Mouse (Mus musculus): ENCODE measurements around the gene Chrm1.
"Not testable (repeated sequence)": the region's sequence is repeated elsewhere in the genome, so short reads cannot be mapped to it uniquely, and the experiment has no call there.

Gene Chrm1

DNA sequence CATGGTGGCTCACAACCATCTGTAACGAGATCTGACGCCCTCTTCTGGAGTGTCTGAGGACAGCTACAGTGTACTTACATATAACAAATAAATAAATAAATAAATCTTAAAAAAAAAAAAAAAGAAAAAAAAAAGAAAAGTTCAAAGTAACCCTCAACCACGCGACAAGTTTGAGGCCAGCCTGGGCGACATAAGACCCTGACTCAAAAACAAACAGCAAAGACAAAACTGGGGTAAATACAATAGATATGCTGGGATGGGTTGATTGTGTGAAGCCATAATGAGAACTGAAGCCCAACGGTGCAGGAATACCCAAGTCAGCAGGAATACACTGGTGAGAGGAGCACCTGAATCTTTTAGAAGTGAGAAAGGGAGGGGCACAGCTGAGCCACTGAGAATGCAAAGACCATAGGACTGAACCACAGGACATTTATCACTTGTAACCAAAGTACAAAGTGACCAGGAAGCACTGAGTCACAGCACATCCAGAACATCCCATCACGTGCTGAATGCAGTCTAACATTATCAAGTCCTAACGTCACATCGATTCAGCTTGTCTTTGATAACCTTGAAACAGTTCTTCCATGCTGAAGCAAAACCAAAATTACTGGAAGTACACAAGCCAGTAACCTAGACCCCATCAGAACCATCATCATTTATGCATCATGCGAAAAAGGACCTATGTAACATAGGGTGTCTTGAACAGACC, 53.3 kb downstream of the Chrm1 start:
- no peak for DNase-seq (ENCODE audit: low spot score in 2 of 2)

DNA sequence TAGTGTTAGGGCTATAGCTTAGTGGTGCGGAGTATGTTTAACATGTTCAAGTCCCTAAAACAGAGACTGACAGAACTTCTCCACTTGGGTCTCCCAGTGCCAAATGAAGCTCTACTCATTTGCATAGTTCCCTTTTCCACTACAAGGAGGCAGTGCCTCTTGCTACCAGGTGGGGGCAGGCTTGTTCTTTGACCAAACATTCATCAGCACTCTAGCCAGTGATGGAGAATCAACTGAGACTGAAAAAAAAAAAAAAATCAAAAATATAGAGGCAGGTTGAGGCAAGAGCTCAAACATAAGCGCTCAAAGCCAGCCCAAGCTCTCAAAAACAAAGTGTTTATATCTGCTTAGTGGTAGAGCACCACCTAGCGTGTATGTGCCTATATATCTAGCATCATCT, 54.8 kb downstream of the Chrm1 start:
- no peak for DNase-seq (ENCODE audit: low spot score in 2 of 2)

DNA sequence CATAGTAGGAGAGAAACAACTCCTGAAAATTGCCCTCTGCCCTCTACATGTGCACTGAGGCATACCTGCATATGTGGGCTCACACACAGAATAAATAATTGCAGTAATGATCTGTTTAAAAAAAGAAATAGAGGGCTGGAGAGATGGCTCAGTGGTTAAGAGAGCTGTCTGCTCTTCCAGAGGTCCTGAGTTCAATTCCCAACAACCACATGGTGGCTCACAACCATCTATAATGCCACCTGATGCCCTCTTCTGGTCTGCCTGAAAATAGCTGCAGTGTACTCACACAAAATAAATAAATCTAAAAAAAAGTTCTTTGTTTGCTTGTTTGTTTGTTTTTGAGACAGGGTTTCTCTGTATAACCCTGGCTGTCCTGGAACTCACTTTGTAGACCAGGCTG, 55.4 kb downstream of the Chrm1 start:
- not testable (repeated sequence) for DNase-seq (ENCODE audit: low spot score in 2 of 2)

DNA sequence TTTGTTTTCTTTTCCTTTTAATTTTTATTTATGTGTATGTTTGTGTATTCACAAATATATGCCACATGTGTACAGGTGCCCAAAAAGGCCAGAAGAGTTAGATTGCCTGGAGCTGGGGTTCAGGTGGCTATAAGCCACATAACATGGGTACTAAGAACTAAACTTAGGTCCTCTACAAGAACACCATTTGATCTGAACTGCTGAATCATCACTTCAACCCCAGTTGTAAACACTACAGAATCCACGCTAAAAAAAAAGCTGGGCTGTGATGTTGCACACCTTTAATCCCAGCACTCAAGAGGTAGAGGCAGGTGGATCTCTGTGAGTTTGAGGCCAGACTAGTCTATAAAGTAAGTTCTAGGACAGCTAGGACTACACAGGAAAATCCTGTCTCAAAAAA, 57.8 kb downstream of the Chrm1 start:
- DNase-seq (ENCODE audit: low spot score in 2 of 2) = no peak

DNA sequence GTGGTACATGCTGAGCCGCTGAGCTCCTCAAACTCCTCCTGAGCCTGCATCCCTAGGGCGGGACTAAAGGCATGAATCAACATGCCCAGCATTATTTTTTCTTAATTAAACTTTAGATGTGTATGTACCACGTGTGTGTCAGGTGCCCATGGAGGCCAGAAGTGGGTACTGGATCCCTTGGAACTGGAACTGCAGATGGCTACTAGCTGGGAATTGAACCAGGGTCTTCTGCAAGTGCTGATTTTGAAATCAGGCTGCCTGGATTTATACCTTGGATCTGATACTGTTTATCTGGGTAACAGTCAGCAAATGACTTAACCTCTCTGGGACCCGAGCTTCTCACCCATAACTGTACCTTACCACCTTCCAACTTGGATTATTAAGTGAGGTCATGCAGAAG, 58.4 kb downstream of the Chrm1 start:
- DNase-seq (ENCODE audit: low spot score in 2 of 2) = no peak

DNA sequence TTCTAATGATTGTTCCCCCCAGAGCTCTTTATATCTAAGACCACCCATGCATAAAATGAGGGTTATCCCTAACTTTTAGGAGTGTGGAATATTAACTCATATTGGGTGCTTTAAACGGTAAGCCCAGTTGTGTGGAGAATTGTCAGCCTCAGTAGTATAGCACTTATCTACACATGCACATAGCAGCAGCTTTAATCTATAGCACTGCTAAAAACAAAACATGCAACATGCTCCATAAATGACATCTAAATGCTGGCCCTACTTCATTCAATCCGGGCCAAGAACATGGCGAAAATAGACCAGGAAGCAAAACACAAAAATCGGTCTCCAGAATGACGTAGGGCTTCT, 58.9 kb downstream of the Chrm1 start:
- DNase-seq (ENCODE audit: low spot score in 2 of 2) = no peak

DNA sequence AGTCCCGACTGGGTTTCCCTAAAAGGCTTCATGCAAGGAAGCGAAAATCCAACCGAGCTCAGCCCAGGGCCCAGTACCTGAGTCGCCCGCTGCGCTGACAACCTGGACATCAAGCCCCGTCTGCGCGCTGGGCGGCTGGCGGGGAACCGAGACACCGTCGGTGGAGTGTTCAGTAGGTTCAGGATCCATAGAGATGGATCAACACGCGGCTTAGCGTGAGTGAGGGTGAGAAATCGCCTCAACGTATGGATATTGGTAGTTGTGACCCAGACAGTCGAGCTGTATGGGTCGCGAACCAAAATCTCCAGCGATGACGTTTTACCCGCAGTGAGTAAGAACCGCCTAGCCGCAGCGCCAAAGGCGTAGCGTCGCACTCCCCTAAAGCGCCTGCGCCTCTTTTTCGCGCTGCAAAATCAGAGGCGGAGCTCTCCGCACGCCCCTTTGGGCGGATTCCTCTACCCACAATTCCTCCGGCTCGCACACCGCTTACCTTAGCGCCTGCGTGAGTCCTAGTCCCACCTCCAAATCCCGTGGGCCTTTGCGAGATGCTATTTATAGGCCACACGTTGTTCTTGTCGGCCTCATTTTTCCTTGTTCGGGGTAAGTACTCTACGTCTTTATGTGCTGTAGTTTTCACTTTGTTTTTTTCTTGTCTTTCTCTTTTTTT, 59.5 kb downstream of the Chrm1 start, which contains the start of gene Slc3a2:
Gene Slc3a2 (minus strand): TSS at position 463 of the 667 bp plus-strand sequence.
- DNase-seq (ENCODE audit: low spot score in 2 of 2) = peak; percentile 97 to 98

DNA sequence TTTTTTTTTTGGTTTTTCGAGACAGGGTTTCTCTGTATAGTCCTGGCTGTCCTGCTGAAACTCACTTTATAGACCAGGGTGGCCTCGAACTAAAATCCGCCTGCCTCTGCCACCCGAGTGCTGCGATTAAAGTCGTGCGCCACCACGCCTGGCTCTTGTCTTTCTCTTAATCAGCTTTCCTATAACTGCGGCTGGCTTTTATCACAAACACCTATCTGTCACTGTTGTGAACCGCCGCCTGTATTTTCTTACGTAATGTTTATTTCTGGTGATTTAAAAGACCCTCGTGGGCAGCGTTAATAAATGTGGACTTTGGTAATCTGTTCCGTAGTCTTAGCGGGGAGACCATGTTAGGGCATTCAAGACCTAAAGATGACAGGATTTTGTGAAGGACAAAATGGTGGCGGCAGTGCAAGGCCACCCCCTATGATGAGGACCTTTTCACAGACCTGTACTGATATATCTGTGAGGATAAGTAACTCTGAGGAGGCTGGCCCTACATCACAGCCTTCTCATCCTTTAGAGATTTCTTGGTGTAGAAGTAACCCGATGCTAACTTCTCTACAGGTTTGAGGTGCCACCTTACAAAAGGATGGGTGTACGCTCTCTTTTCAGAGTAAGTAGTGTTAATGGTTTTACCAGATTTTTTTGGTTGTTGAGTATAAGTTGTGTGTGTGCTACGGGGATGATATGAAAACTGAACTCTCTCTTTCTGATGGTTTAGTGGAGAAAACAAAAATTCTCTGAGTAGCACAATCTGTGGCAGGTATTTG, 60.2 kb downstream of the Chrm1 start:
- no peak for DNase-seq (ENCODE audit: low spot score in 2 of 2)

DNA sequence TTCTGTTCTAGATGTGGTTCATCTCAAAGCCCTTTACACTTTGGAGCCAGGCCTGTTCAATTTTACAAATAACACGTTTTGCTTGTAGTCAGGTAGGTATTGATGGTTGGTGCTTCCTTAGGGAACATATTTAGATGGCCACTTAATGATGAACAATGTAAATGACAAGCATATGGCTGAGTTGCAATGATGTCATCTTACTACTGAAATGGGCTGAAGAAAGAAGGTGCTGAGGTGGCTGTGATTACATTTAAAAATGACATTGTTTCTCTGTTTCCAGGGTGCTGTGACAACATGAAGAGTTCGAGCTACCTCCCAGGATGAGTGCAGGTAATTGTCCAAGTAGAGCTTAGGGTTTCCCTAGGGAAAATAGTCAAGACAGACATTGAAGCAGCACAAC, 60.8 kb downstream of the Chrm1 start:
- DNase-seq (ENCODE audit: low spot score in 2 of 2) = no peak

DNA sequence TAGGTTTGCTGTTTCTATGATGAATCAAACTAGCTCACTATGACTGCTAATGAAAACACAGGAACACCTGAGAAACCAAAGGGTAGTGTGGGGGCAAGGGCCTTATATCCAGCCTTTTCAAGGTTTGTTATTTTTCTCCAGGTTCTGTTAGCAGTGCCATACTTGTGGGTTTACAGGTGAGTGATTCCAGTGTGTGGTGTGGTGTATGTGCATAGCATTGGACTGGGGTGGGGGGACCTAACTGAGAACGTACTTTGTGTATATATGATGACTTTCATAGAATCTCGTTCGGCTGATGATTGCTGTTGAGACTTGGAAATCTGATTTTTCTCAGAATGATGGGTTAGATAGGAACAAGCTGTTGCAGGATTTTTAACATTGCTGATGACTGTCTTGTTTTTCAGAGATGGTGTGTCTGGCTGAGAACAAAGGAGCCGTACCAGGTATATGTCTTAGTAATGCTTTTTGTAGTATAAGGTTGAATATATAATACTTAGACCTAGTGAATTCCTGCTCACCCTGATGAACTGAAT, 61.6 kb downstream of the Chrm1 start:
- DNase-seq (ENCODE audit: low spot score in 2 of 2) = no peak

DNA sequence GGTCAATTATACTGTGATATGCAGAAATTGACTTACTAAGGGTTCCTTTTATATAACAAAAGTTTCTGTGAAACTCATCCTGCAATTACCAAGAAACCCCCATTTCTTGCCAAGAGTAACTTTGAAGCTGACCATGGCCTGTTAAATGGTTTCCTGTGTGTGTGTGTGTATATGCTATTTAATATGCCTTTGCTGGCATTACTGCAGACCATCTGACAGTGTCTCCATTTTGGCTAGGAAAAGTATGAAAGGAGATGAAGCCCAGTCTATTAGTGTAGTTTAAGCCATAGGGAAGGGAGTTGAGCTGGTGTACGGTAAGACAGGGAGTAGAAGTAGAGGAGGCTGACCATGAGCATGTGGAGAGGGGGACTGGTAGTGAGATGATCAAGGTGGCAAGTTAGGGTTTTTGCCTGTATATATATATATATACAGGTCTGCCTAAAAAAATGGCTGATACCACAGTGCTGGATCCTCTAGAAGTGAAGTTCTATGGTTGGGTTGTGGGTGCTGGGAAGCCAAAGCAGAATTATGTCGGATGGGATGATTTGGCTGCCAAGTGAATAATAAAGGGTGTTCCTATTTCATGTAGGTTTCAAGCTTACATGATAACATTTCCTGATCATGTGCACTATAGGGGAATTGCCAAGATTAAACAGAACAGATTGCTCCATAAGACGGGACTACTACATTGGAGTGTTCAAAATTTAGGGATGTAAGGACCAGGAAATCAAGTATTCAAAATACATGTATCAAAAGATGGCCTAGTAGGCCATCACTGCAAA, 63.2 kb downstream of the Chrm1 start:
- no peak for DNase-seq (ENCODE audit: low spot score in 2 of 2)

DNA sequence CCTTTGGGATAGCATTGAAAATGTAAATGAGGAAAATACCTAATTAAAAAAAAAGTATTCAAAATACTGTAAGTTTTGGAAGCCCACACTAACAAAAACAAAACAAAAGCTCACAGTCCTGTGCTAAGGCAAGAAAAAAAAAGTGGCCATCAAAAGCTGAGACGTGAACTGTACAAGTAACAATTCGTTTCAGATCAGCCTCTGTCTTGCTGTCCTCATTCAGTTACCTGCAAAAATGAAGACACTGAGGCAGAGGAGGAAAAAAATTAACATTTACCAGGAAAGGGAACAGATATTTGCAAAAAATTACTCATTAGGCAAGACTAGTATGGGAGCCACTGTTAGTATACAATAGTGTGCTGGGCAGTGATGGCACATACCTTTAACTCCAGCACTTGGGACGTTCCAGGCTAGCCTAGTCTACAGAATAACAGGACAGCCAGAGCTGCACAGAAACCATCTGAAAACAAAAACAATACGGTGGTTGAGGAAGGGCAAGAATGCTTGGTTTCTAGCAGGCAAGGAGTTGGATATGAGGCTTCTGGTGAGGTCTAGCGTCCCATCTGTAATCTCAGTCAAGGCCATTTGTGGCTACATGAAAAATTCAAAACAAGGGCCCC, 64.0 kb downstream of the Chrm1 start:
- no peak for DNase-seq (ENCODE audit: low spot score in 2 of 2)

DNA sequence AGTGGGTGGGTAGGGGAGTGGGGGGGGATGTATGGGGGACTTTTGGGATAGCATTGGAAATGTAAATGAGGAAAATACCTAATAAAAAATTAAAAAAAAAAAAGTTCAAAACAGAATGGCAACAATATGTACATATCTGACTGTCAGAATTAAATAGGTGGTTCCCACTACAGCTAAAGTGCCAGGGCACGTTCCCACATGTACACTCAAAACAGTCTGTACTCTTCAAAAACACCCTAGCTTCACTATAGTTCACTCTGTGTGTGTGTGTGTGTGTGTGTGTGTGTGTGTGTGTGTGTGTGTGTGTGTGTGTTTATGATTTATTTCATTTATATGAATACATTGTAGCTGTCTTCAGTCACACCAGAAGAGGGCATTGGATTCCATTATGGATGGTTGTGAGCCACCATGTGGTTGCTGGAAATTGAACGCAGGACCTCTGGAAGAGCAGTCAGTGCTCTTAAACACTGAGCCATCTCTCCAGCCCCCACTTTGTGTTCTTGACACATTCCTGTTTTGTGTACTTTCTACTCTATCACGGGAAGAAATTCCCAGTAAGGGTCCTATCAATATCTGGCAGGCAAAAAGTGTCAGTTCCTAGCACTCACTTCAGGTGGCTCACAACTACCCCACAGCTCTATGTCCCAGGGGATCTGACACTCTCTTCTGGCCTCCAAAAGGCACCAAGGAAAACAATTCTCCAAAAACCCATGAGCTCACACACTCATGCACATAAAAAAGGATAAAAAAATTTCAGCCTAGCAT, 64.9 kb downstream of the Chrm1 start:
- DNase-seq (ENCODE audit: low spot score in 2 of 2) = not testable (repeated sequence)

All from left cerebral cortex, adult 9 months (tissue).